Mouse (Mus musculus) CH12.LX (cell line): ENCODE measurements around the gene 2900011O08Rik. TPM values are rescaled to one million over a fixed set of nuclear protein-coding genes. Genes with fewer than 3 reads are reported as not detected.

ENCODE experiments used
- DNase-seq: peaks from one replicate; pipeline ENCODE4 v3.0.0-alpha.2; 2013; ENCODE audit errors: extremely low read depth
- H3K27ac ChIP-seq: 2 replicates; pipeline ENCODE4 v1.5.1; 2012; ENCODE audit warnings: low read depth, mild to moderate bottlenecking, control low read depth, moderate library complexity; ENCODE audit not compliant: insufficient read depth
- H3K27me3 ChIP-seq: replicated peaks from 2 replicates; pipeline ENCODE3; 2012; ENCODE audit warnings: inconsistent platforms
- H3K36me3 ChIP-seq, 2 experiments: replicated peaks in 1 of 2; 2 replicates each; pipeline versions ENCODE3 to v1.6.1; 2012; ENCODE audit warnings: inconsistent platforms in 1 of 2, low read length in 1 of 2, mild to moderate bottlenecking in 1 of 2, mixed read lengths in 1 of 2, moderate library complexity in 1 of 2; ENCODE audit not compliant: control insufficient read depth in 1 of 2, insufficient read depth in 1 of 2
- H3K4me1 ChIP-seq, 2 experiments: 2 replicates each; pipeline ENCODE4 v1.6.1; 2012; ENCODE audit warnings: inconsistent platforms in 1 of 2, moderate library complexity in 1 of 2; ENCODE audit not compliant: insufficient read depth in 2 of 2, control insufficient read depth in 1 of 2
- H3K4me2 ChIP-seq: 2 replicates; pipeline ENCODE4 v1.6.1; 2012; ENCODE audit warnings: low read depth, mild to moderate bottlenecking, control low read depth; ENCODE audit not compliant: poor library complexity, insufficient read depth, severe bottlenecking
- H3K4me3 ChIP-seq, 3 experiments: fragments of 150-350 bp in 1 of 3; sonication (generic) in 1 of 3; replicated peaks in 1 of 3; 2 replicates each; pipeline versions ENCODE3 to v1.5.1; 2011 to 2012; ENCODE audit warnings: low read depth in 2 of 3, low read length in 2 of 3, mild to moderate bottlenecking in 2 of 3, moderate library complexity in 2 of 3, control low read depth in 1 of 3, improper control_type of control experiment in 1 of 3, inconsistent platforms in 1 of 3, mixed read lengths in 1 of 3; ENCODE audit not compliant: poor library complexity in 1 of 3
- H3K79me2 ChIP-seq: replicated peaks from 2 replicates; pipeline ENCODE4 v1.6.1; 2012; ENCODE audit warnings: mild to moderate bottlenecking, moderate library complexity; ENCODE audit not compliant: control insufficient read depth, poor library complexity, insufficient read depth, severe bottlenecking; ENCODE audit errors: extremely low read depth
- H3K9ac ChIP-seq: 2 replicates; pipeline ENCODE4 v1.6.1; 2012; ENCODE audit warnings: low read depth, mild to moderate bottlenecking, control low read depth, moderate library complexity; ENCODE audit not compliant: insufficient read depth
- H3K9me3 ChIP-seq: replicated peaks from 2 replicates; pipeline ENCODE3; 2012; ENCODE audit warnings: low read length, inconsistent platforms, mixed read lengths
- ELF1 ChIP-seq: IDR thresholded peaks from 2 replicates; pipeline ENCODE4 v1.6.1; 2014; ENCODE audit warnings: low read depth, mild to moderate bottlenecking, inconsistent platforms, low read length, improper control_type of control experiment
- EP300 ChIP-seq: IDR thresholded peaks from 2 replicates; pipeline ENCODE4 v1.6.1; 2011; ENCODE audit warnings: low read length, improper control_type of control experiment
- GABPA ChIP-seq: IDR thresholded peaks from 2 replicates; pipeline ENCODE4 v1.6.1; 2012; ENCODE audit warnings: low read depth, low read length, improper control_type of control experiment, inconsistent platforms; ENCODE audit not compliant: insufficient replicate concordance
- IRF4 ChIP-seq: IDR thresholded peaks from 2 replicates; pipeline ENCODE4 v1.6.1; 2014; ENCODE audit warnings: low read depth, mild to moderate bottlenecking, inconsistent platforms, low read length, improper control_type of control experiment
- JUN ChIP-seq: IDR thresholded peaks from 2 replicates; pipeline ENCODE4 v1.6.1; 2011; ENCODE audit warnings: low read depth, mild to moderate bottlenecking, low read length, improper control_type of control experiment, moderate library complexity; ENCODE audit not compliant: insufficient read depth
- JUND ChIP-seq: conservative IDR thresholded peaks from 2 replicates; pipeline ENCODE4 v1.6.1; 2011; ENCODE audit warnings: low read depth, low read length, improper control_type of control experiment
- MAX ChIP-seq: IDR thresholded peaks from 2 replicates; pipeline ENCODE4 v1.6.1; 2011; ENCODE audit warnings: low read length, improper control_type of control experiment
- MYC ChIP-seq: IDR thresholded peaks from 2 replicates; pipeline ENCODE4 v1.6.1; 2011; ENCODE audit warnings: low read depth, mild to moderate bottlenecking, improper control_type of control experiment, low read length
- PAX5 ChIP-seq: IDR thresholded peaks from 2 replicates; pipeline ENCODE4 v1.6.1; 2012; ENCODE audit warnings: low read length, inconsistent platforms, mixed read lengths
- POLR2AphosphoS2 ChIP-seq: IDR thresholded peaks from 2 replicates; pipeline ENCODE4 v1.6.1; 2011; ENCODE audit warnings: low read depth, low read length, improper control_type of control experiment
- RAD21 ChIP-seq: IDR thresholded peaks from 2 replicates; pipeline ENCODE4 v1.6.1; 2011; ENCODE audit warnings: low read depth, mild to moderate bottlenecking, low read length, improper control_type of control experiment, moderate library complexity
- RCOR1 ChIP-seq: conservative IDR thresholded peaks from 2 replicates; pipeline ENCODE4 v1.6.1; 2012; ENCODE audit warnings: low read depth, mild to moderate bottlenecking, inconsistent platforms, low read length, improper control_type of control experiment
- USF1 ChIP-seq: IDR thresholded peaks from 2 replicates; pipeline ENCODE4 v1.6.1; 2014; ENCODE audit warnings: low read depth, mild to moderate bottlenecking, inconsistent platforms, low read length, improper control_type of control experiment
- USF2 ChIP-seq: conservative IDR thresholded peaks from 2 replicates; pipeline ENCODE4 v1.6.1; 2011; ENCODE audit warnings: low read depth, low read length, improper control_type of control experiment
- ZC3H11A ChIP-seq: IDR thresholded peaks from 2 replicates; pipeline ENCODE4 v1.6.1; 2012; ENCODE audit warnings: low read depth, mild to moderate bottlenecking, inconsistent platforms, low read length, improper control_type of control experiment
- ZKSCAN1 ChIP-seq: IDR thresholded peaks from 2 replicates; pipeline ENCODE4 v1.6.1; 2012; ENCODE audit warnings: low read depth, inconsistent platforms, low read length, improper control_type of control experiment, borderline replicate concordance
- dilution Hi-C: fragments of 300-500 bp; cut with MboI; formaldehyde crosslinking; loops from 2 replicates; pipeline ENCODE4 v1.14.3; 2020; ENCODE audit warnings: low sequenced_read_pairs; ENCODE audit not compliant: extremely low pct_unique_long_range_greater_than_20kb, extremely low pct_ligation_motif_present
- in situ Hi-C: fragments of 300-500 bp; cut with MboI; formaldehyde crosslinking; loops from 3 replicates; pipeline ENCODE4 v1.14.3; 2019; ENCODE audit warnings: low sequenced_read_pairs, low pct_ligation_motif_present, low pct_unique_long_range_greater_than_20kb, mixed read lengths
- polyA plus RNA-seq: library from polyadenylated mRNA; unstranded; fragments of >175 nt; gene quantifications from 2 replicates; pipeline ENCODE4 v1.2.1, GENCODE M21; 2012; ENCODE audit warnings: low read depth; ENCODE audit not compliant: insufficient read length
- total RNA-seq, 2 experiments: library from RNA; depleted of rRNA; stranded (reverse); fragments of 300-350 nt in 1 of 2; fragments of >200 nt in 1 of 2; gene quantifications; 2 replicates each; pipeline ENCODE4 v1.2.3; 2012 to 2014

The 2900011O08Rik gene
- total and polyA plus RNA-seq, 3 experiments: not detected

DNA sequence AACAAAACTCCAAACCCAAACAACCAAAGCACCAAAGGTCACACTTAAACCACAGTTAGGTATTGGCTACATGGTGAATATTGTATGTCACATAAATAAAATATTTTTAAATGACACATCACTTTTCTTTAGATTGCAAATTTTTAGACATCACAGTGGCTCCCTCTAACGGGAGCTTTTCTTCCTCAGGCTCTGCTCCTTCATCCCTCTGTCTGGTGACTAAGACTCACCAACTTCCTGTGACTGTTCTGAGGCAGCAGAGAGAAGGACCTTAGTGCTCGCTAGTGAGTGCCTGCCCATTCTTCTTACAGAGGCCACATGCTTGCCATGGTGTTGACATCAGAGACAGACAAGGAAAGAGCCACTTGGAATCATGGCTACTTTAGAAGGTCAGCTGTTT lies 125.7 kb downstream of the 2900011O08Rik start:
- no peak overlapping the region for H3K27ac ChIP-seq

DNA sequence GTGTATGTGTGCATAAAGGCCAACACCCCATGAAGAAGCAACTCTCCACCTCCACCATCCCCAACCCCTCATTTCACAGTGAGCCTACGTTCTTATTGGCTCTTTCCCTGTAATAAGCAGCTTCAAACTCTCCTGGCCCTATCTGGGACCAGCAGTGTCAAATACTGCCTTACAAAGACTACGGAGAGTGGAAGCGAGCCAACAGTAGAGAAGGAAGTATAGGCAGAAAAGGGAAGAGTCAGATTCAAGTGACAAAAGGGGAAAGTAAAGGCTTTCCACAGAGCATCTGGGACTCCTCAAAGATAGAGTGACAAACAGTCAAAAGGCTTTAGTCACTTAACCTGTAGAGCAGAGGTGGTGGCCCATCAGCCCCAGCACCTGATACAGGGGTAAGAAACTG lies 126.3 kb downstream of the 2900011O08Rik start:
- Histone ChIP-seq H3K9ac (no peak overlapping the region), H3K27me3 (no peaks in the 10 kb centered on the region), H3K79me2 (no peaks in the 10 kb centered on the region), H3K36me3 (peaks cover 79 to 92% of the 10 kb centered on the region in 2 experiments), H3K27ac (no peak overlapping the region), H3K4me3 (no peak overlapping the region), H3K9me3 (no peaks in the 10 kb centered on the region), H3K4me1 (peaks cover 0 to 35% of the 10 kb centered on the region in 2 experiments; a peak in 3 of 4 replicates), H3K4me2 (no peak overlapping the region)
- dilution Hi-C loops: no loop called here
- DNase-seq: no peak
- TF ChIP-seq MAX (no peak), GABPA (no peak)
- in situ Hi-C loops: no loop called here

More for the DNA sequence above, 125.7 kb downstream of the 2900011O08Rik start:
- no peak overlapping the region for H3K4me2 ChIP-seq
- H3K9ac ChIP-seq: no peak overlapping the region
- TF ChIP-seq ELF1: no peak
- no peak for TF ChIP-seq EP300
- dilution Hi-C loops: no loop called here
- no peaks in the 10 kb centered on the region for H3K9me3 ChIP-seq
- no peak for DNase-seq
- no peaks in the 10 kb centered on the region for H3K27me3 ChIP-seq
- no peaks in the 10 kb centered on the region for H3K79me2 ChIP-seq
- in situ Hi-C loops: no loop called here
- H3K4me3 ChIP-seq: no peak overlapping the region
- H3K36me3 ChIP-seq: peaks cover 73 to 87% of the 10 kb centered on the region in 2 experiments
- H3K4me1 ChIP-seq: peaks cover 0 to 35% of the 10 kb centered on the region in 2 experiments; a peak in 3 of 4 replicates

DNA sequence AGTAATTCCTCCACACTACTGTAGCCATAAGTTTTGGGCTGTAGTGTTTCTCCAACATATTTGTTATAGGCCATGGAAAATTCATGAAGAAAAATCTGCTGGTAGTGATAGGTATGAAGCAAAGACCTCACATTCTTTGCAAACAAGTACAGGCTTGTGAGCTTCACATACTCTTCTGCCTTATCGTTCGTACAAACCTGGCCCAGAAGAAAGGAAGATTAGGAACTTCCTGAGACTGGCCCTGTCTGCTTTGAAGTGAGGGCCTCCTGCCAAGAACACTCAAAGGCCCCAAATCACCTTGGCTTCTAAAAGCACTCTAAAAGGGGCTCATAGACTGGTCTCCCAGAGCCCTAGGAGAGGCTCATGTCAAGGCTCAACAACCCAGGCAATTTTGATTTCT lies 130.9 kb downstream of the 2900011O08Rik start:
- Histone ChIP-seq H3K4me3 (no peak overlapping the region), H3K9me3 (no peaks in the 10 kb centered on the region), H3K27me3 (no peaks in the 10 kb centered on the region), H3K9ac (no peak overlapping the region), H3K27ac (no peak overlapping the region), H3K4me1 (peaks cover 0 to 4% of the 10 kb centered on the region in 2 experiments; a peak in 2 of 4 replicates), H3K4me2 (no peak overlapping the region), H3K79me2 (no peaks in the 10 kb centered on the region), H3K36me3 (peaks cover 76 to 88% of the 10 kb centered on the region in 2 experiments)
- DNase-seq: no peak
- dilution Hi-C loops: no loop called here
- TF ChIP-seq USF2 (no peak), USF1 (no peak), PAX5 (no peak), ZKSCAN1 (no peak), RCOR1 (no peak), IRF4 (no peak), MYC (no peak), POLR2AphosphoS2 (no peak), ZC3H11A (no peak), JUN (no peak), RAD21 (no peak), JUND (no peak)
- in situ Hi-C loops: no loop called here
